Mouse (Mus musculus) thymus, postnatal 10 days (tissue): ENCODE data around the gene Dstyk.
A peak's percentile ranks its signal among the peaks of the same experiment; 100 is the strongest.

Experiments used
- DNase-seq, 2 experiments: peaks; one replicate each; pipeline ENCODE4 v3.0.0; 2021; ENCODE audit warnings: low spot score in 2 of 2

The Dstyk gene

GRCm38 (mm10) chr1:132417319-132418251 is at the start of gene Dstyk:
TSS of gene Dstyk (plus strand) at chr1:132417555.
- DNase-seq, result peak; percentile 70 to 82

- DNase-seq, result peak; percentile 29 to 70
These were observed 49.5 kb upstream of the Dstyk start for GRCm38 (mm10) chr1:132367692-132368506.

GRCm38 (mm10) chr1:132370681-132371173 is 46.6 kb upstream of the Dstyk start:
- no peak for DNase-seq

- no peak for DNase-seq
These were observed 45.9 kb upstream of the Dstyk start for GRCm38 (mm10) chr1:132371298-132372081.

GRCm38 (mm10) chr1:132372354-132372753 is 45.0 kb upstream of the Dstyk start:
- no peak for DNase-seq

- DNase-seq, result no peak
These were observed 44.3 kb upstream of the Dstyk start for GRCm38 (mm10) chr1:132372896-132373534.

- no peak for DNase-seq
These were observed 43.0 kb upstream of the Dstyk start for GRCm38 (mm10) chr1:132374140-132374872.

GRCm38 (mm10) chr1:132374873-132375244 is 42.5 kb upstream of the Dstyk start:
- no peak for DNase-seq

- no peak for DNase-seq
These were observed 42.1 kb upstream of the Dstyk start for GRCm38 (mm10) chr1:132375256-132375655.

GRCm38 (mm10) chr1:132376211-132377054 is 40.9 kb upstream of the Dstyk start:
- DNase-seq, result no peak

- no peak for DNase-seq
These were observed 40.3 kb upstream of the Dstyk start for GRCm38 (mm10) chr1:132377055-132377365.

GRCm38 (mm10) chr1:132377811-132378210 is 39.5 kb upstream of the Dstyk start:
- no peak for DNase-seq

GRCm38 (mm10) chr1:132380550-132381100 is 36.7 kb upstream of the Dstyk start:
- no peak for DNase-seq

GRCm38 (mm10) chr1:132381929-132382328 is 35.4 kb upstream of the Dstyk start:
- DNase-seq, result no peak

- no peak for DNase-seq
These were observed 33.3 kb upstream of the Dstyk start for GRCm38 (mm10) chr1:132384001-132384554.

GRCm38 (mm10) chr1:132385266-132385665 is 32.1 kb upstream of the Dstyk start:
- DNase-seq, result no peak

GRCm38 (mm10) chr1:132385711-132386110 is 31.6 kb upstream of the Dstyk start:
- no peak for DNase-seq

- DNase-seq, result no peak
These were observed 31.1 kb upstream of the Dstyk start for GRCm38 (mm10) chr1:132386266-132386665.

- no peak for DNase-seq
These were observed 29.4 kb upstream of the Dstyk start for GRCm38 (mm10) chr1:132387943-132388342.
